Mouse (Mus musculus) forebrain, embryonic 13.5 days (tissue): Measurements from ENCODE around the gene Ryr2. TPM values are rescaled to one million over a fixed set of nuclear protein-coding genes. Genes with fewer than 3 reads are reported as not detected.

Experiments used
- ATAC-seq: fragments of 200-750 bp; cut with Nextera tagmentation; 2 replicates; pipeline ENCODE4 v1.8.0; 2017
- H3K27ac ChIP-seq: fragments of 300-500 bp; sonication (generic); 2 replicates; pipeline ENCODE4 v1.5.1; 2015; ENCODE audit warnings: inconsistent platforms, mild to moderate bottlenecking, moderate library complexity
- H3K27me3 ChIP-seq: fragments of 300-500 bp; sonication (generic); 2 replicates; pipeline ENCODE4 v1.6.1; 2015; ENCODE audit warnings: mild to moderate bottlenecking, inconsistent platforms
- H3K36me3 ChIP-seq: fragments of 300-500 bp; sonication (generic); 2 replicates; pipeline ENCODE4 v1.6.1; 2015; ENCODE audit warnings: mild to moderate bottlenecking, inconsistent platforms; ENCODE audit not compliant: poor library complexity, severe bottlenecking
- H3K4me1 ChIP-seq: fragments of 300-500 bp; sonication (generic); 2 replicates; pipeline ENCODE4 v1.6.1; 2015; ENCODE audit warnings: inconsistent platforms
- H3K4me2 ChIP-seq: fragments of 300-500 bp; sonication (generic); 2 replicates; pipeline ENCODE4 v1.6.1; 2015; ENCODE audit warnings: inconsistent platforms, mild to moderate bottlenecking, moderate library complexity
- H3K4me3 ChIP-seq: fragments of 300-500 bp; sonication (generic); 2 replicates; pipeline ENCODE4 v1.5.1; 2015; ENCODE audit warnings: mild to moderate bottlenecking, inconsistent platforms
- H3K9ac ChIP-seq: fragments of 300-500 bp; sonication (generic); 2 replicates; pipeline ENCODE4 v1.6.1; 2015; ENCODE audit warnings: mild to moderate bottlenecking, inconsistent platforms
- H3K9me3 ChIP-seq: fragments of 300-500 bp; sonication (generic); replicated peaks from 2 replicates; pipeline ENCODE4 v1.6.1; 2016; ENCODE audit warnings: inconsistent platforms
- WGBS: fragments of 180-500 bp; shearing (Covaris S2); methylation state at CpG from one replicate; pipeline ENCODE4 v1.1.7; 2015; 5-methylcytosine and 5-hydroxymethylcytosine counted together
- polyA plus RNA-seq: library from polyadenylated mRNA; unstranded; fragments of >200 nt; fragmentation: Nextera tagmentation; extraction: Ambion mirVana; gene quantifications from 2 replicates; pipeline ENCODE4 v1.2.1, GENCODE M21; 2015

Gene Ryr2
- polyA plus RNA-seq, 1 experiment from 2014 or later = 0.53 TPM

GRCm38 (mm10) chr13:11772173-11772572, 334.6 kb downstream of the Ryr2 start:
- no peaks in the 10 kb centered on the region for H3K27me3 ChIP-seq
- WGBS = 92% methylated on average over 8 of the region's 8 CpGs
- no peaks in the 10 kb centered on the region for H3K4me1 ChIP-seq
- ATAC-seq = no peak
- H3K36me3 ChIP-seq = no peaks in the 10 kb centered on the region
- no peak overlapping the region for H3K4me2 ChIP-seq
- no peaks in the 10 kb centered on the region for H3K9me3 ChIP-seq
- H3K9ac ChIP-seq = no peak overlapping the region
- no peak overlapping the region for H3K4me3 ChIP-seq
- no peak overlapping the region for H3K27ac ChIP-seq

GRCm38 (mm10) chr13:11766899-11767298, 339.8 kb downstream of the Ryr2 start:
- no peaks in the 10 kb centered on the region for H3K4me1 ChIP-seq

GRCm38 (mm10) chr13:11763925-11764324, 342.8 kb downstream of the Ryr2 start:
- Histone ChIP-seq H3K9ac (no peak overlapping the region), H3K9me3 (no peaks in the 10 kb centered on the region), H3K4me1 (no peaks in the 10 kb centered on the region), H3K27me3 (no peaks in the 10 kb centered on the region), H3K4me2 (no peak overlapping the region), H3K4me3 (no peak overlapping the region), H3K27ac (no peak overlapping the region), H3K36me3 (no peaks in the 10 kb centered on the region)
- ATAC-seq = no peak
- WGBS = 86% methylated on average over 4 of the region's 4 CpGs

More at GRCm38 (mm10) chr13:11766899-11767298, 339.8 kb downstream of the Ryr2 start:
- Histone ChIP-seq H3K27me3 (no peaks in the 10 kb centered on the region), H3K9me3 (no peaks in the 10 kb centered on the region), H3K4me2 (no peak overlapping the region), H3K27ac (no peak overlapping the region), H3K9ac (no peak overlapping the region), H3K36me3 (no peaks in the 10 kb centered on the region), H3K4me3 (no peak overlapping the region)
- ATAC-seq = no peak
- WGBS = 92% methylated on average over 2 of the region's 2 CpGs

DNA sequence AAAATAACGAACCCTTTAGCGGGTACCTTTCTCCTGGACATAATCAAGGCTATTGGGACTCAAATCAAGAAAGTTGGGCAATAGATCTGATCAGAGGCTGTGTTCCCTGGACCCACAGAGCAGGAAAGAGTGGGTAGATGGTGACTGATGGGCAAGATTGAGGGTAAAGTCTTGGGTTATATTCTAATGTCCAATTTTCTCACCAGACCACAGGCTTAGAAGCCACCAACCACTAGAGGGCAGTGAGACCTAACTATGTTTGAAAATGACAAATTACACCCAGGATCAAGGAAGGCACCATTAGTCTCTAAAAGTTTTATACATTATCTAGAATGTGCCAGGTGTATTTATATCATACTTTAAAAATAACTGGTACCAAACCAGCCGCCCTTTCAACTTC, 343.6 kb downstream of the Ryr2 start:
- Histone ChIP-seq H3K27ac (no peak overlapping the region), H3K36me3 (no peaks in the 10 kb centered on the region), H3K27me3 (no peaks in the 10 kb centered on the region), H3K4me2 (no peak overlapping the region), H3K9me3 (no peaks in the 10 kb centered on the region), H3K9ac (no peak overlapping the region), H3K4me1 (peaks cover 2% of the 10 kb centered on the region), H3K4me3 (no peak overlapping the region)
- 84% methylated on average over 3 of the region's 3 CpGs for WGBS
- peak; percentile 65 for ATAC-seq

DNA sequence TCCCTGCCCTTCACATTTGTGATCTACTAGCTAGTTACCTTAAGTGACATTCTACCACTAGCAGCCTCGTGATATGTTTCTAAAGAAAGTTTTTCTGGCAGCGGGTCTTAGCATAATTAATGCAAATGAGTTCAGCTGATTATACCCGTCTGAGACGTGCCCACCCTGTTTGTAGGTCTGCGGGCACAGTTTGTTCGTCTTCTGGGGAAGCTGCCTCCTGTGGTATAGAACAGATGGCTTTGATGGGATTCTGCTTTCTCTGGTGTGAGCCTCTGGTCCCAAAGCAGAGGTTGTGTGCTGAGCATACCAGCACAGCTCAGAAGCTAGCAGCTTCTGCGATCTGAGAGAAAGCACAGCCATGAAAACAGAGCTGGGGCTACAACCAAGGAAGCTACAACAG, 348.9 kb downstream of the Ryr2 start:
- H3K27ac ChIP-seq = no peak overlapping the region
- ATAC-seq = peak; percentile 85
- peaks cover 7% of the 10 kb centered on the region for H3K4me1 ChIP-seq
- H3K9ac ChIP-seq = no peak overlapping the region
- H3K36me3 ChIP-seq = no peaks in the 10 kb centered on the region
- no peak overlapping the region for H3K4me3 ChIP-seq
- WGBS = 29% methylated on average over 7 of the region's 7 CpGs
- no peaks in the 10 kb centered on the region for H3K9me3 ChIP-seq
- H3K27me3 ChIP-seq = no peaks in the 10 kb centered on the region
- no peak overlapping the region for H3K4me2 ChIP-seq

- Histone ChIP-seq H3K4me2 (no peak overlapping the region), H3K27ac (no peak overlapping the region), H3K4me3 (no peak overlapping the region), H3K9ac (no peak overlapping the region), H3K9me3 (no peaks in the 10 kb centered on the region), H3K36me3 (no peaks in the 10 kb centered on the region), H3K27me3 (no peaks in the 10 kb centered on the region), H3K4me1 (no peaks in the 10 kb centered on the region)
- no peak for ATAC-seq
- WGBS = 89% methylated on average over 9 of the region's 9 CpGs
Measured at GRCm38 (mm10) chr13:11745479-11745878, 361.3 kb downstream of the Ryr2 start.

DNA sequence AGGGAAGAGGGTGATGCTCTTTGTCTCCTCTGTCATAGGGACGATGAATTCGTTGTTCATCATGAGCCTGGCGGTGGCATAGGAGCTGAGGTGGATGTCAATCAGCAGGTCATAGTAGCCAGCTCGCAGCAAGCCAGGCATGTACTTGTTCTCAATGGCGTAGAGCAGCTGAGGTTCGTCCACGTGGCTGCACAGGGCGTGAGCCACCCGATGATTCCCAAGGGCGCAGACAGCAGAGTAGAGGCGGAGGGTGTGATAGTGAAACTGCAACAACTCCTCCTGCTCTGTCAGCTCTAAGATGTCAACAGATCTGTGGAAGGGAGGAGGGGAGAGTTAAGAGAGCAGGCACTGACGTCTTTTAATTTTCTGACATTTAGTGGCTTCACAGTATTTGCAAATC, 368.5 kb downstream of the Ryr2 start:
- no peak overlapping the region for H3K4me2 ChIP-seq
- H3K9ac ChIP-seq = no peak overlapping the region
- no peaks in the 10 kb centered on the region for H3K9me3 ChIP-seq
- H3K4me1 ChIP-seq = no peaks in the 10 kb centered on the region
- 93% methylated on average over 12 of the region's 12 CpGs for WGBS
- no peak overlapping the region for H3K4me3 ChIP-seq
- H3K27ac ChIP-seq = no peak overlapping the region
- H3K27me3 ChIP-seq = no peaks in the 10 kb centered on the region
- no peak for ATAC-seq
- H3K36me3 ChIP-seq = no peaks in the 10 kb centered on the region

- Histone ChIP-seq H3K36me3 (no peaks in the 10 kb centered on the region), H3K9me3 (no peaks in the 10 kb centered on the region), H3K9ac (no peak overlapping the region), H3K4me3 (no peak overlapping the region), H3K27me3 (no peaks in the 10 kb centered on the region), H3K27ac (no peak overlapping the region), H3K4me2 (no peak overlapping the region), H3K4me1 (no peaks in the 10 kb centered on the region)
- WGBS = 95% methylated on average over 4 of the region's 4 CpGs
- ATAC-seq = no peak
Measured at GRCm38 (mm10) chr13:11716216-11716615, 390.5 kb downstream of the Ryr2 start.

DNA sequence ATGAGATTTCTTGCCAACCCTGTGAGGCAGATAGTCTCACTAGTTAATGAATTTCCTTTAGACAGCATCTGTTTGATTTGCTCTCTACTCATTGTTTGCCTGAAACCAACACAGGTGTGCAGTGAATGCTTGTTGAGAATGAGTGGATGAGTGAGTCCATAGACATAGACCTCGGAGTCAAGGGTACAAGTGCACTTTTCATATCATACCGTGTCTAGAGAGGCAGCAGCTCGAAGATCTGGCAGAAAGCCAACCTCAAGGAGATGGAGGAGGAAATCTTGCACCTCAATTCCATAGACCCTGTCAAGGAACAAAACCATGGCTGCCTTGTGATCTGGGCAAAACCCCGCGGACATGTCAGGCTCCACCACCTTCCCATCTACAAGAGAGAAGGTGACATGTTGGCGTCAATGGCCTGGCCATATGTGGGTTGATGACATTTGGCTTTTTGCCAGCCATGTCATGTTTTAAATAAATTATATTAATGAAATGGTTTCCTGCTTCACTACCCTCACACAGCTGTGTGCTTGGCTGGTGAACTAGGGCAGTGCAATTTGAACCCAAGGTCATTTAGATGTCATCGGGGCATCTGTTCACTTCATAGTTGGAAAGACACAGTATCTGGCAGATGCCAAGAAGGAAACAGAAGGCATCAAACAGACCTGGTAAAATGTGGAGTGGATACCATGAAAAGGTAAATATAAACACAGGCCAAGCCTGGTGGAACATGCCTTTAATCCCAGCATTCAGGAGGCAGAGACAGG, 396.9 kb downstream of the Ryr2 start:
- no peak overlapping the region for H3K27ac ChIP-seq
- WGBS = 85% methylated on average over 7 of the region's 7 CpGs
- no peak overlapping the region for H3K4me2 ChIP-seq
- no peaks in the 10 kb centered on the region for H3K27me3 ChIP-seq
- H3K9me3 ChIP-seq = no peaks in the 10 kb centered on the region
- no peak overlapping the region for H3K9ac ChIP-seq
- ATAC-seq = 0 out of 2 replicates have a peak, but pooled peaks have one; percentile 53
- H3K36me3 ChIP-seq = no peaks in the 10 kb centered on the region
- no peaks in the 10 kb centered on the region for H3K4me1 ChIP-seq
- H3K4me3 ChIP-seq = no peak overlapping the region

DNA sequence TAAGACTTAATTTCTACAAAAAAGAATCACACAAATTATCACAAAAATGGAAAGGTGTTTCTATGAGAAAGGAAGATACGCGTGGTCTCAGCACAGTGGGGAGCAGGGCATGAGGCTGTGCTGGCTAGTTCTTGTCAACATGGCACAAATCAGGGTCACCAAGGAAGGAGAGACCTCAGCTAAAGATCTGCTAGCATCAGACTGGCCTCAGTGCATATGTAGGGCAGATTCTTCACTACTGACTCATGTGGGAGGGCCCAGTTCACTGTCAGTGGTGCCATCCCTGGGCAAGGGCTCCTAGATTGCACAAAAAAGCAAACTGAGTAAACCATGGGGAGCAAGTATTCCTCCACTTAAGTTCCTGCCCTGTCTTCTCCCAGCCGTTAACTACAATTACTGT, 405.0 kb downstream of the Ryr2 start:
- H3K4me3 ChIP-seq = no peak overlapping the region
- H3K27me3 ChIP-seq = no peaks in the 10 kb centered on the region
- H3K9me3 ChIP-seq = no peaks in the 10 kb centered on the region
- no peak for ATAC-seq
- H3K4me1 ChIP-seq = no peaks in the 10 kb centered on the region
- no peak overlapping the region for H3K4me2 ChIP-seq
- 90% methylated on average over 3 of the region's 3 CpGs for WGBS
- H3K36me3 ChIP-seq = no peaks in the 10 kb centered on the region
- H3K9ac ChIP-seq = no peak overlapping the region
- no peak overlapping the region for H3K27ac ChIP-seq

DNA sequence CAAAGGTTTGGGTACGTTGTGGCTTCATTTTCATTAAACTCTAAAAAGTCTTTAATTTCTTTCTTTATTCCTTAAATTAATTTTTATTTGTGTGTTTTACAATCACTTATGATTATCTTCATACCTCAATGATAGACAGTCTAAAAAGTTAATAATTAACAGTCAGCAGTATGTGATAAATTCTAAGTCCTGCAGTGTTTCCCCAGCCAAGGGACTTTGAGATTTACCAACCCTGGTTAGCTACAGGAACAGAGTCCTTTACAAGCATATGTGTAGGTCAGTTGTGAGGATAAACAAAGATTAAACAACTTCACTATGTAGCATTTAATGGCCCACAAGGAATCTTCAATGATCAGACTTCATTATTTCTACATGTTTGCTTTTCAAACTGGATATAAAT, 410.2 kb downstream of the Ryr2 start:
- Histone ChIP-seq H3K4me2 (no peak overlapping the region), H3K4me1 (no peaks in the 10 kb centered on the region), H3K4me3 (no peak overlapping the region), H3K36me3 (no peaks in the 10 kb centered on the region), H3K27me3 (no peaks in the 10 kb centered on the region), H3K27ac (no peak overlapping the region), H3K9ac (no peak overlapping the region), H3K9me3 (no peaks in the 10 kb centered on the region)
- 77% methylated on average over 1 of the region's 1 CpGs for WGBS
- no peak for ATAC-seq

GRCm38 (mm10) chr13:11681802-11682201, 424.9 kb downstream of the Ryr2 start:
- WGBS = 86% methylated on average over 4 of the region's 4 CpGs
- Histone ChIP-seq H3K4me2 (no peak overlapping the region), H3K9ac (no peak overlapping the region), H3K9me3 (no peaks in the 10 kb centered on the region), H3K4me1 (no peaks in the 10 kb centered on the region), H3K27ac (no peak overlapping the region), H3K27me3 (no peaks in the 10 kb centered on the region), H3K36me3 (no peaks in the 10 kb centered on the region), H3K4me3 (no peak overlapping the region)
- ATAC-seq = no peak

- Histone ChIP-seq H3K4me1 (no peaks in the 10 kb centered on the region), H3K27me3 (no peaks in the 10 kb centered on the region), H3K4me2 (no peak overlapping the region), H3K9ac (no peak overlapping the region), H3K4me3 (no peak overlapping the region), H3K36me3 (no peaks in the 10 kb centered on the region), H3K9me3 (no peaks in the 10 kb centered on the region), H3K27ac (no peak overlapping the region)
- ATAC-seq = no peak
Measured at GRCm38 (mm10) chr13:11662815-11663214, 443.9 kb downstream of the Ryr2 start.
